Mouse (Mus musculus): ENCODE measurements at regions not wholly inside any gene's neighbourhood (a gene's known extent, or its start where the extent isn't known, plus 50 kb on each side); places are given as distances from the start of the nearest gene placed in this dataset.
A peak's percentile ranks its signal among the peaks of the same experiment; 100 is the strongest.

- DNase-seq (ENCODE audit: low read depth, low spot score): no peak
Observed at GRCm38 (mm10) chr8:40186715-40187583, 487.9 kb upstream of the Adam24 start.

- peak; percentile 44 for DNase-seq (ENCODE audit: low read depth, low spot score)
Observed at GRCm38 (mm10) chr8:40187584-40187934, 487.3 kb upstream of the Adam24 start.

GRCm38 (mm10) chr8:40192266-40192665 is 482.6 kb upstream of the Adam24 start:
- no peak for DNase-seq (ENCODE audit: low read depth, low spot score)

GRCm38 (mm10) chr8:40193148-40193547 is 481.7 kb upstream of the Adam24 start:
- no peak for DNase-seq (ENCODE audit: low read depth, low spot score)

- DNase-seq (ENCODE audit: low read depth, low spot score): peak; percentile 41
Observed at GRCm38 (mm10) chr8:40210871-40211270, 464.0 kb upstream of the Adam24 start.

GRCm38 (mm10) chr8:40223521-40223920 is 451.4 kb upstream of the Adam24 start:
- no peak for DNase-seq (ENCODE audit: low read depth, low spot score)

GRCm38 (mm10) chr8:40227262-40227661 is 447.6 kb upstream of the Adam24 start:
- peak; percentile 44 for DNase-seq (ENCODE audit: low read depth, low spot score)

Data from telencephalon, adult 2 months (tissue).